In the genomic region with DNA sequence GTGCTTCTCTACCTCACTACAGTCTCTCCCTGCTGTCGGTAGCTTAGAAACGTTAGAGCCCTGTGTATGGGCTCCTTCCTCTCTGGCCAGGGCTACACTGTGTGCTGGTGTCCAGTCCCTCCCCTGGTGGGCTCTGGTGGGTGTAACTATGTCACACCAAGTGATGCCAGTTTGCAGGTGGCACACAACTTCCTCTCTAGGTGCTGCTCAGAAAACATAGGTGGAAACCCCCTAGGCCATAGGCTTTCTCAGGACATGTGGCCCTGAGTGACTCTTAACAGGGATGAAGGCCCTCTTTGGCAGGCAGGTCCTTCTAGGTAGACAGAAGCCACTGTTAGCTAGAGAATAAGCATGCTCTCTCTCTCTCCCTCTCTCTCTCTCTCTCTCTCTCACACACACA, we compare ENCODE assay signal across 26 mouse cellular contexts. TPM values are rescaled to one million over a fixed set of nuclear protein-coding genes. Genes with fewer than 3 reads are reported as not detected.
DNase-seq lines count a peak whose midpoint lies in the region; ATAC-seq and TF ChIP-seq lines count a peak whose summit lies in the region.
"Had no signal": no experiment of that assay in that cellular context is flagged by ENCODE, and none has a peak within 500 bp of the region (broad histone marks: within the 10 kb centered on the region; RNA-seq: fewer than 3 reads in every experiment).

No protein-coding gene starts in this region.

- no peaks in the 10 kb centered on the region for H3K9me3 ChIP-seq in forebrain, embryonic 13.5 days (replicated peaks)
- H3K9me3 ChIP-seq in hindbrain, postnatal 0 days (ENCODE audit: low read length) = no peaks in the 10 kb centered on the region
- H3K9me3 ChIP-seq: embryonic facial prominence, embryonic 10.5 days; embryonic facial prominence, embryonic 13.5 days; forebrain, embryonic 12.5 days; hindbrain, embryonic 12.5 days; hindbrain, embryonic 15.5 days had no signal

- no peak overlapping the region for H3K4me3 ChIP-seq in forebrain, embryonic 13.5 days
- no peak overlapping the region for H3K4me3 ChIP-seq in hindbrain, postnatal 0 days (ENCODE audit: low read length)
- H3K4me3 ChIP-seq: embryonic facial prominence, embryonic 10.5 days; embryonic facial prominence, embryonic 13.5 days; erythroblast, embryonic 14.5 days; forebrain, embryonic 12.5 days; hindbrain, embryonic 12.5 days; hindbrain, embryonic 15.5 days had no signal

- WGBS in forebrain, embryonic 13.5 days = 70% methylated on average over 2 of the region's 2 CpGs
- 73% methylated on average over 2 of the region's 2 CpGs for WGBS in hindbrain, postnatal 0 days

- H3K27me3 ChIP-seq in forebrain, embryonic 13.5 days = no peaks in the 10 kb centered on the region
- no peaks in the 10 kb centered on the region for H3K27me3 ChIP-seq in hindbrain, postnatal 0 days (ENCODE audit: insufficient read depth, low read length)
- H3K27me3 ChIP-seq: embryonic facial prominence, embryonic 13.5 days; forebrain, embryonic 12.5 days; hindbrain, embryonic 12.5 days; hindbrain, embryonic 15.5 days had no signal

- H3K9ac ChIP-seq in forebrain, embryonic 13.5 days = no peak overlapping the region
- no peak overlapping the region for H3K9ac ChIP-seq in hindbrain, postnatal 0 days (replicated peaks; ENCODE audit: low read length)
- H3K9ac ChIP-seq: embryonic facial prominence, embryonic 13.5 days; forebrain, embryonic 12.5 days; hindbrain, embryonic 12.5 days; hindbrain, embryonic 15.5 days had no signal

- H3K36me3 ChIP-seq in forebrain, embryonic 13.5 days (ENCODE audit: poor library complexity, severe bottlenecking) = no peaks in the 10 kb centered on the region
- H3K36me3 ChIP-seq in hindbrain, postnatal 0 days (ENCODE audit: insufficient read depth, low read length) = no peaks in the 10 kb centered on the region
- H3K36me3 ChIP-seq: embryonic facial prominence, embryonic 10.5 days; embryonic facial prominence, embryonic 13.5 days; forebrain, embryonic 12.5 days; hindbrain, embryonic 12.5 days; hindbrain, embryonic 15.5 days had no signal

- no peak for TF ChIP-seq CTCF in hindbrain, postnatal 0 days (IDR thresholded peaks at IDR 0.05; ENCODE audit: low read depth)

- no peak for ATAC-seq in CD4-positive, CD25-positive, alpha-beta regulatory T cell, adult 4 months
- ATAC-seq in forebrain, embryonic 13.5 days = no peak
- no peak for ATAC-seq in hindbrain, postnatal 0 days
- ATAC-seq: forebrain, embryonic 16.5 days; inflammation-experienced regulatory T-cells, adult 6 months; intestine, embryonic 16.5 days had no signal

- no peak overlapping the region for H3K27ac ChIP-seq in forebrain, embryonic 13.5 days
- H3K27ac ChIP-seq in hindbrain, postnatal 0 days = no peak overlapping the region
- H3K27ac ChIP-seq: embryonic facial prominence, embryonic 10.5 days; embryonic facial prominence, embryonic 13.5 days; forebrain, embryonic 12.5 days; hindbrain, embryonic 12.5 days; hindbrain, embryonic 15.5 days had no signal

- no peak overlapping the region for H3K4me2 ChIP-seq in forebrain, embryonic 13.5 days
- no peak overlapping the region for H3K4me2 ChIP-seq in hindbrain, postnatal 0 days (ENCODE audit: low read depth, low read length)
- H3K4me2 ChIP-seq: embryonic facial prominence, embryonic 13.5 days; forebrain, embryonic 12.5 days; heart, embryonic 11.5 days; hindbrain, embryonic 12.5 days; hindbrain, embryonic 15.5 days had no signal

- peak; percentile 40 for DNase-seq in CD4-positive, CD25-positive, alpha-beta regulatory T cell, adult 2 months (ENCODE audit: low read depth, low spot score)
- DNase-seq in A20 (ENCODE audit: low read depth, low spot score) = peak; percentile 83
- peak; percentile 65 for DNase-seq in induced T-regulatory cell, adult 2 months (ENCODE audit: low read depth)
- no peak for DNase-seq in hindbrain, postnatal 0 days (ENCODE audit: low spot score)
- DNase-seq: adrenal gland, adult 2 months; adrenal gland, postnatal 14 days; cerebellum, adult 11 months; cerebellum, adult 8-10 months; cerebellum, postnatal 10 days; cerebellum, postnatal 36 days; embryo, embryonic 11 days; gastrocnemius, postnatal 10 days; heart, adult 11 months had no signal

- H3K4me1 ChIP-seq in forebrain, embryonic 13.5 days = no peaks in the 10 kb centered on the region
- H3K4me1 ChIP-seq in hindbrain, postnatal 0 days (ENCODE audit: insufficient read depth, low read length) = peaks cover 11% of the 10 kb centered on the region; the same call in 1 of the 2 replicates
- H3K4me1 ChIP-seq: forebrain, embryonic 12.5 days; hindbrain, embryonic 12.5 days had no signal

RNA-seq across cellular contexts. Expression of a gene that starts 4.4 kb away (rescaled TPM):
- polyA plus RNA-seq in CD4-positive, CD25-positive, alpha-beta regulatory T cell, adult 4 months (2017; shearing (Covaris generic)) = 100 to 1,000 TPM; 220 to 344 TPM
- 6.9 and 8.2 TPM in 2 replicates for polyA plus RNA-seq in forebrain, embryonic 13.5 days (2015; fragmentation: Nextera tagmentation; extraction: Ambion mirVana)
- 7.4 and 11.9 TPM in 2 replicates for total RNA-seq in hindbrain, postnatal 0 days (2014; rRNA removed)
- 7.7 and 8.1 TPM in 2 replicates for polyA plus RNA-seq in hindbrain, postnatal 0 days (2015; fragmentation: Nextera tagmentation; extraction: Ambion mirVana)

RNA-seq across cellular contexts. Expression of a gene that starts 26.5 kb away (rescaled TPM):
- under 1 TPM; 0.08 to 0.41 TPM for polyA plus RNA-seq in CD4-positive, CD25-positive, alpha-beta regulatory T cell, adult 4 months (2017; shearing (Covaris generic))
- polyA plus RNA-seq in forebrain, embryonic 13.5 days (2015; fragmentation: Nextera tagmentation; extraction: Ambion mirVana) = 0.32 and 0.33 TPM in 2 replicates
- total RNA-seq in hindbrain, postnatal 0 days (2014; rRNA removed) = 0.11 and 0.21 TPM in 2 replicates
- 0.10 TPM in 2 replicates for polyA plus RNA-seq in hindbrain, postnatal 0 days (2015; fragmentation: Nextera tagmentation; extraction: Ambion mirVana)
- polyA plus RNA-seq: C2C12 had no signal

Comparison
In these comparisons a context has a peak if more than half of its experiments do, and no peak if none do; other contexts are left out.
1. RNA of a gene that starts 4.4 kb away (polyA plus RNA-seq): 220 to 344 TPM in CD4-positive, CD25-positive, alpha-beta regulatory T cell, adult 4 months; 6.9 to 8.2 TPM in forebrain, embryonic 13.5 days and 7.7 to 8.1 TPM in hindbrain, postnatal 0 days; every median in the first group is over 10 times any median in the second.